Mouse (Mus musculus): Measurements from ENCODE around the gene Osbpl7. TPM values are rescaled to one million over a fixed set of nuclear protein-coding genes. Genes with fewer than 3 reads are reported as not detected.

Gene Osbpl7
- polyA plus RNA-seq, 3 experiments from 2014 or later, result 22.8 to 30.5 (median 25.3) TPM

GRCm38 (mm10) chr11:97083401-97084140, 33.1 kb downstream of the Osbpl7 start:
- ATAC-seq, result no peak

GRCm38 (mm10) chr11:97084821-97085505, 34.5 kb downstream of the Osbpl7 start:
- ATAC-seq, result no peak

GRCm38 (mm10) chr11:97086365-97086764, 35.9 kb downstream of the Osbpl7 start:
- ATAC-seq, result no peak

GRCm38 (mm10) chr11:97094600-97094999, 44.2 kb downstream of the Osbpl7 start:
- ATAC-seq, result no peak

- no peak for ATAC-seq
Measured at GRCm38 (mm10) chr11:97098791-97099190, 48.4 kb downstream of the Osbpl7 start.

- ATAC-seq, result peak; percentile 60
Measured at GRCm38 (mm10) chr11:97101722-97102121, 51.3 kb downstream of the Osbpl7 start.

- no peak for ATAC-seq
Measured at GRCm38 (mm10) chr11:97103163-97104090, 53.0 kb downstream of the Osbpl7 start.

- ATAC-seq, result peak; percentile 48
Measured at GRCm38 (mm10) chr11:97104091-97104483, 53.7 kb downstream of the Osbpl7 start.

- peak; percentile 57 for ATAC-seq
Measured at GRCm38 (mm10) chr11:97108976-97109375, 58.5 kb downstream of the Osbpl7 start.

- ATAC-seq, result peak; percentile 2
Measured at GRCm38 (mm10) chr11:97112519-97113125, 62.2 kb downstream of the Osbpl7 start.

- ATAC-seq, result peak; percentile 64
Measured at GRCm38 (mm10) chr11:97114671-97115601, 64.5 kb downstream of the Osbpl7 start, which contains the start of gene Tbx21. Tbx21 (minus strand) TSS chr11:97115331.

GRCm38 (mm10) chr11:97115797-97116196, 65.4 kb downstream of the Osbpl7 start:
- peak; percentile 54 for ATAC-seq

Other genes starting within 250 kb of the Osbpl7 start
- 10 to 100 TPM; 17.8 to 21.4 (median 20.7) TPM for gene Nfe2l1, start 220.7 kb upstream of the Osbpl7 start, polyA plus RNA-seq (2017; shearing (Covaris generic))
- gene Copz2, start 200.8 kb upstream of the Osbpl7 start, polyA plus RNA-seq (2017; shearing (Covaris generic)), result not detected
- gene Cdk5rap3, start 134.1 kb upstream of the Osbpl7 start, polyA plus RNA-seq (2017; shearing (Covaris generic)), result 100 to 1,000 TPM in 1 of 3 experiments, 10 to 100 TPM in 2; 93.2 to 124 (median 96.9) TPM
- under 1 TPM; 0.21 to 0.62 (median 0.40) TPM for gene Prr15l, start 122.5 kb upstream of the Osbpl7 start, polyA plus RNA-seq (2017; shearing (Covaris generic))
- 10 to 100 TPM; 19.0 to 35.1 (median 30.7) TPM for gene Pnpo, start 106.6 kb upstream of the Osbpl7 start, polyA plus RNA-seq (2017; shearing (Covaris generic))
- 10 to 100 TPM; 20.4 to 24.7 (median 20.9) TPM for gene Sp2, start 67.7 kb upstream of the Osbpl7 start, polyA plus RNA-seq (2017; shearing (Covaris generic))
- 1 to 10 TPM in 1 of 3 experiments, under 1 TPM in 1, not detected in 1; 0.19 to 2.7 TPM for gene Sp6, start 37.2 kb upstream of the Osbpl7 start, polyA plus RNA-seq (2017; shearing (Covaris generic))
- gene Scrn2, start 20.7 kb upstream of the Osbpl7 start, polyA plus RNA-seq (2017; shearing (Covaris generic)), result 1 to 10 TPM; 6.2 to 8.8 (median 6.5) TPM
- gene Lrrc46, start 9.2 kb upstream of the Osbpl7 start, polyA plus RNA-seq (2017; shearing (Covaris generic)), result not detected
- 10 to 100 TPM; 61.1 to 66.7 (median 63.2) TPM for gene Mrpl10, start 9.1 kb upstream of the Osbpl7 start, polyA plus RNA-seq (2017; shearing (Covaris generic))
- 10 to 100 TPM in 1 of 3 experiments, 1 to 10 TPM in 2; 3.4 to 20.9 (median 3.6) TPM for gene Tbx21, start 64.7 kb downstream of the Osbpl7 start, polyA plus RNA-seq (2017; shearing (Covaris generic))
- gene Tbkbp1, start 100.9 kb downstream of the Osbpl7 start, polyA plus RNA-seq (2017; shearing (Covaris generic)), result under 1 TPM in 2 of 3 experiments, not detected in 1; 0.21 to 0.44 TPM
- 10 to 100 TPM; 24.7 to 41.5 (median 26.2) TPM for gene Kpnb1, start 137.3 kb downstream of the Osbpl7 start, polyA plus RNA-seq (2017; shearing (Covaris generic))
- 10 to 100 TPM; 23.4 to 47.0 (median 45.1) TPM for gene Npepps, start 230.0 kb downstream of the Osbpl7 start, polyA plus RNA-seq (2017; shearing (Covaris generic))